Mouse (Mus musculus) CD8-positive naive resting alpha-beta T cell, adult 2 months (primary cell): Measurements from ENCODE around the gene Skor1.
A peak's percentile ranks its signal among the peaks of the same experiment; 100 is the strongest.

Source experiments
- DNase-seq, 2 experiments: peaks; one replicate each; pipeline ENCODE4 v3.0.0; 2022; ENCODE audit warnings: low read depth in 2 of 2, low spot score in 2 of 2

The Skor1 gene

DNA sequence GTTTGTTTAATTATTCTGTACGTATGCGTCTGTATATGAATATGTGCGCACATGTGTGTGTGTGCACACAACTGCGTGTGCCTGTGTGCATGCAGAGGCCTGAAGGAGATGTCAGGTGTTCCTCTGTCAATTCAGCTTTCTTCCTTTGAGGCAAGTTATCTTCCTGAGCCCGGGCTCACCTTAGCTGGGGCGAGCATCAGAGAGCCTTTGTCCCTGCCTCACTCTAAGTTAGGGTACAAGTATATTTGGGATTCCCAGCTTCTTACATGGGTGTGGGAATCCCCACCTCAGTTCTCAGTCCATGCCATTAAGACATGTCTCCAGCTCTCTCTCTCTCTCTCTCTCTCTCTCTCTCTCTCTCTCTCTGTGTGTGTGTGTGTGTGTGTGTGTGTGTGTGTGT is 56.2 kb downstream of the Skor1 start:
- no peak for DNase-seq

DNA sequence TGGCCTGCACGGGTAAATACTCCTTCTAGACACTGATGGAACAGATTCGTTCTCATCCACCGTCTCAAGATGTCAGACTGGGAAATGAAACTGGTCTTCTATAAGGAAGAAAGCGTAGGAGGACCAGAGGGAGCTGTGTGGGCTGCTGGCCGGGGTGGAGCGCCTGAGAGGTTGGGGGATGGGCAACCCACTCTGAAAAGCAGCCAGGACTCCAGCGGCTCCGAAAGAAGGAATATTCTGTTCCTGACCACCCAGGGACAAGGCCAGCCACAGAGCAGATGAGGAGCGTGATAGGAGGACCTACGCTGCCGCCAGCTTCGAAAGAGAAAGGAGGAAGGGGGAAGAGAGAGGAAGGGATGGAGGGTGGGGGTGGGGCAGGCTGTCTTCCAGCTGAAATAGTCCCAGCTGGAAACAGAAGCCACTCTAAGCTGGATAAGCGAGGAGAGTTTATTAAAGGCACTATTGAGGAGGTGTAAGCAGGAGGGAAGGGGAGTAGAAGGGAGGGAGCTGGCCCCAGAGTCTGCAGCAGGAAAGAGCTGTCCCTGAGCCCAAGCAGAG is 56.7 kb downstream of the Skor1 start:
- DNase-seq, result no peak

DNA sequence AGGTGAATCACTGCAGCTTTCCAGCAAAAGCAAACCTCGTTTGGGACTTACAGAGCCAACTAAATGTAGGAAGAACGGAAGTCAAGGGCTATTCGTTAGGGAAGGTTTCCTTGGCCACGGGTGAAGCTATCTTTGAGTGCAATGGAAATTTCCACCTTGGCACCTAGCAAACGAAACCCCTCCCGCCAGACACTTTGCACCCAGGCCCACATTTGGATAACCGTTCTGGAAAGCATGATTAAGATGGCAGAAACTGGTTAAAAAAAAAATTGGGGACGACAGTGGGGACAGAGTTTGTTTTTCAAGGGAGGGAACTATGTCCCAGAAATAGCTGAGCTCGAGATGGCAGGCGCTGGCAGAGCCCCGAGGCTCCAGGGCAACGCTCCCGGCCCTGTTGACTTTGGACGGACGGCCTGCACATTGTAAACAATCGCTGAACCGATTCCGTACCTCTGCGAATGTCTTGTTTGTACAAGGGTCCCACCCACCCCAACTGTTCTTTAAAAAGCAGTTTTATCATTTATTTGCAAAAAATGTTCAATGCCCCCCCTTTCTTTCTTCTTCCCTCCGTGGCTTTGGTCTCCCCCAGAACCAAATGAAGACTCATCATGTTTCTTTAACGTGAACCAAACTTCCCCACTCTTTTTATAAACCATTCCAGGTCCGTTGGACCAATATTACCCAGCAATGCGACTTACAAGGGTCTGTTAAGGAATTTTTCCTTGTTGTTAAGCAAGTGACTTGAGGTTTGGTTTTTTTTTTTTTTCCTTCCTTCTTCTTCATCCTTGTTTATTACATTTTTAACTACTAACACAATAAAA is 57.5 kb downstream of the Skor1 start:
- no peak for DNase-seq

DNA sequence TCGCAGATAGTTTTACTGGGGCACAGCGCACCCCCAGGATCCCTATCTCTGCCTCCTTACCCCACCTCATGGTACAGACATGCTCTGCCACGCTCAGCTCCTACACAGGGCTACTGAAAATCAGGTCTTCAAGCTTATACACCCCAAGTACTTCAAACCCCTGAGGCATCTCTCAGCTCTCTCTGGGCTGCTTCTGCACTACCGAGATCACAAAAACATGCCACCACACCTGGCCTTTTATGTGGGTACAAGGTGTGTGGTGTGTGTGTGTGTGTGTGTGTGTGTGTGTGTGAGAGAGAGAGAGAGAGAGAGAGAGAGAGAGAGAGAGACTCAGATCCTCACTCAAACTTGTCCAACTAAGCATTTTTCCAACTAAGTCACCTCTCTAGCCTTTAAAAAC is 59.6 kb downstream of the Skor1 start:
- peak; percentile 67 to 69 for DNase-seq
